Mouse (Mus musculus) heart, adult 11 months (tissue): ENCODE measurements at regions not wholly inside any gene's neighbourhood (a gene's known extent, or its start where the extent isn't known, plus 50 kb on each side); places are given as distances from the start of the nearest gene placed in this dataset.

Experiments used
- DNase-seq: peaks from one replicate; pipeline ENCODE4 v3.0.0; 2022

GRCm38 (mm10) chr13:101555371-101555874, 212.6 kb downstream of the Pik3r1 start:
- DNase-seq: peak; percentile 84

GRCm38 (mm10) chr13:101553131-101553549, 214.9 kb downstream of the Pik3r1 start:
- DNase-seq: peak; percentile 91

GRCm38 (mm10) chr13:101552451-101552850, 215.6 kb downstream of the Pik3r1 start:
- peak; percentile 76 for DNase-seq

DNA sequence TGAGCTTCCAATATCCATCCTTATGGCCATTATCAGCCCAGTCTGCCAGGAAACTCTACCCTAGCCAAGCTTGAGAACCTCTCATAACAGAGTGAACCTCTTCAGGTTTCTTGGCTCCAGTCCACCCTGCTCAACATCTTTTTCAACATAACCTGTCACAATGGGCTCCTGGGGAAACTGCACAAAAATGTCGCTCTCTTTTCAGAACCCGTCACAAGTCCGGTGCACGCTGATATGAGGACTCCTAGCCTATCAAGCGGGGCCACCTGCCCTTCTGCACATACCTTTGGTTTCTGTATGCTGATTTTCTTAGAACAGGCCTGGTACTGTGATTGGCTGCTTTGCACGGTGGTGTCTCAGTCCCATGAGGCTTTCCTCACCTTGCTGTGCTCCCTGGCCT, 216.9 kb downstream of the Pik3r1 start:
- peak; percentile 80 for DNase-seq

DNA sequence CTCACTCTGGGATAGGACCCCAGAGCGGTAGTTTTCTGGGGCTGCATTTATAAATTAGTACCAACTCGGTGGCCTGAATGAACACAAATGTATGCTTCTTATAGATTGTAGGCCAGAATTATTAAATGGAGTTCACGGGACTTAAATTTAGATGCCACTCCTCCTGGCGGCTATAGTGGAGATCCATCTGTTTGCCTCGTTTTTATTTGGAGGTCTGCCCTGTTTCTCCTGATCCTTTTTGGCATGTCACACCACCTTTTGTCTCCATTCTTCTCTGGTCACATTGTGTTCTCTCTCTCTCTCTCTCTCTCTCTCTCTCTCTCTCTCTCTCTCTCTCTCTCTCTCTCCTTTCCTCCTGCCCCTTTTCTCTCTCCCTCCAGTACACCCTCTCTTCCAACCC, 217.5 kb downstream of the Pik3r1 start:
- DNase-seq: no peak

GRCm38 (mm10) chr13:101547887-101548286, 220.1 kb downstream of the Pik3r1 start:
- DNase-seq: peak; percentile 55

DNA sequence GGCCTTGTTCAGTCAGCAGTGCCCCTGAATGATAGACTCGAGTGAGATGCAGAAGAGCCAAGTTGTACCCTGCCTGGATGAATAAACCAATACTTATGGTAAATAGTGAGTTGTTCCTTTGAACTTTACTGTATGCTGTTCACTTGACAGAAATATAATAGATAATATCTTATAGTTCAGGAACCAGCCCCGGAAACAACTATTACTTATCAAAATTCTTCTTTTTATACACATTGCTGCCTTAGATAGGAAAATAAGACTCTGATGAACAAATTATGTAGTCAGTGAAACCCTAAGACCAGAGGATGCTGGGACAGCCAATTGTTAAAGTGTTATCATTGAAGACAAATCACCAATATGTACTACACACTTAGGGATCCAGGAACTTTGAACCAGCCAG, 220.7 kb downstream of the Pik3r1 start:
- DNase-seq: no peak

DNA sequence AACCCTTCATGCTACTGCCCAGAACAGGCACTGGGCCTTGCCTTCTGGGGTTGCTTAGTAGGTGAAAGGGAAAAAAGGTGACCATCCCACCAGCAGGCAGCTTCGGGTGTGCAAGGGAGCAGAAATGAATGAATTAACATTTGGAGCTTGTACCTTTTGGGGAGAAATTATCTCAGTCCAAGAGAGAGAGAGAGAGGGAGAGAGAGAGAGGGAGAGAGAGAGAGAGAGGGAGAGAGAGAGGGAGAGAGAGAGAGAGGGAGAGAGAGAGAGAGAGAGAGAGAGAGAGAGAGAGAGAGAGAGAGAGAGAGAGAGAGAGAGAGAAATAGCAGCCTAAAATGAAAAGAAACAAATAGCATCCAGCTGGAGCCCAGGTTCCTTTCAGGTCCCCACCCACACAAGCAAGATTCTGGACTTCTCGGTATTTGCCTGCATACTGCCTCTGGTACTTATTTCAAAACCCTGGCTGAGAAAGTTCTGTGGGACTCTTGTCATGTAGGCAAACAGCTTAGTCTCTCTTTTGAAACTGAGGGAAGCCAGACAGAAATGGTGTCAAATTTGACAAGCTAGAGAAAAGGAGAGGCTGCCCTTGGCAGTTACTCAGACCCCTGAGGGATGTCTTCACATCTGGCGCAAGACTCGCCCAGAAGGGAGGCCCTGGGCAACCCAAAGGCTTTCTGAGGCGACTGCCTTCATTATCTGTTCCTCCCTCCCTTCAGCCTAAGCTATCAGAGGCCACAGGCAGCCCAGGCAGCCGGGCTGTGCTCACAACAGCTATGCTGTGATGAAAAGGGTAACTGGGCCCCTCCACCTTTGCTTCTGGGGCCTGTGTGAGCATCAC, 222.5 kb downstream of the Pik3r1 start:
- DNase-seq: peak; percentile 94

DNA sequence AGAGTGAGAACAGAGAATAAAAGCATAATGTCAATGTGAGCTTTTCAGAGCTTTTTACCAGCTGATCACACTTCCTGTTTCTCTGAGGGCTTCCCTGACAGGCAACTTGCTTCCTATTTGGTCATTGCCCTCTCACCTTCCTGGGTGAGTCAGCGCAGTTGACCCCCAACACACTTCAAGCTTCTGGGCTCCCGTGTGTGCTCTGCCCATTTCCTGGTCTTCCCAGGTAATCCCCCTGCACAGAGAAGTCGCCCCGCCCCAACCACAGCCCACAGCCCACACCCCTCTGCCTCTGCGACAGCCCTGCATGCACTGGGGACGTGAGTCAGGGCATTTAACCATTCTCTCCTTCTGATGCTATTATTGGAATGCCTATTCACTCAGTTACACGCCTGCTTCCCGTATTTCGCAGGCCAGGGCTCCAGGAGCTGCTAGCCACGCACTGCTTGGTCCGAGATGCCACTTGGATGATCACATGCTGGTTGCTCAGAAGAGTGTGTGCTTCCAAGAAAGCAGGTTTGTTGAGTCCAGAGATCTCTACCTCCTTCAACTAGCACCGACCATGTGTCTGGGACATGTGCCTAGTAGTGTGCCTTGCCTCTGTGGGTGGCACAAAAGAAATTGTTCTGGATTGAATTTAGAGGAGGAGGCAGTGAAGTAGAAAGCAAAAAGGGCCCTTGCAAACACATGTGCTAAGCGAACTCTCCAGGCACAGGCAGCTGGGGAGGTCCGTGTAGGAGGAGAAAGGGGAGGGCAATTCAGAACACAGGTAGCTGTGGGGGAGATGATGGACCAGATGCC, 227.4 kb downstream of the Pik3r1 start:
- DNase-seq: no peak

GRCm38 (mm10) chr13:101538110-101538509, 229.9 kb downstream of the Pik3r1 start:
- DNase-seq: peak; percentile 44

DNA sequence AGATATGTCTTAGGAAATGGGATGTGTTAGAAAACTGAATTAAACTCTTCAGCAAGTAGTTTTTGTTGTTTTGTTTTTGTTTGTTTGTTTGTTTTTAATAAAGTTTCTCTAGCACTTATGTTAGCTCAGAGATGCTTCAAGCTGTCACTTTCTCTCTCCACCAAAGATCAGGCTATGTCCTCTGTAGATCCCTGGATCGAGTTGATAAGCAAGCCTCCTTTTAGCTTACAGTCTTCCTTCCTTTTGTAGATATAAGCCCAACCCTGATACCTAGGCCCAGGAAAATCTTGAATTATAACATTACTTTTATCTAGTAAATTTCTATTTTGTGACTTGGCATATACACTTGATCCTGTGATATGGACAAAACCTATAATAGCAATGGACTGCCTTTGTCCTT, 232.0 kb downstream of the Pik3r1 start:
- no peak for DNase-seq

DNA sequence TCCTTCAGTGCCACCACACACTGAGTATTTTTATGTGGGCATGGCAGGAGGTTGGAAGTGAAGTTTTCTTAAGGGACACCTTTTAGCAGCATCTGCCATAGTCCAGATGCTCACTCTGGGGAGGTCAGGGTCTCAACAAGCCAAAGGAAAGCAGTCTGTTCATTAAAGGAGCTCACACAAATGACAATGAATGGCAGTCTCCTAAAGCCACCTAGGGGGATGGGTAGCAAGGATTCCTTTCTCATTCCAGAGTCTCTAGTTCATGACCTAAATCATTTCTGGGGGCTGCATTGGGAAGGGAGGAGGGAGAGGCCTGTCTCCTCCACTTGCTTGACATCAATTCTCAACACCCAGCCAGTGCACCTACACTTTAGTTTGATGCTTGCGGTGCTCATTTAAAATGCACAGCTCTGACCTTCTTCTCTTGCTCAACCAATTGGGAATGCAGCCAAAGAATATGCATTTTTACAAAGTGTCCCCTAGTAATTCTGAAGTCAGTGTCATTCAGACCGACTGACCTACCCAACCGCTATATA, 232.6 kb downstream of the Pik3r1 start:
- DNase-seq: peak; percentile 58

DNA sequence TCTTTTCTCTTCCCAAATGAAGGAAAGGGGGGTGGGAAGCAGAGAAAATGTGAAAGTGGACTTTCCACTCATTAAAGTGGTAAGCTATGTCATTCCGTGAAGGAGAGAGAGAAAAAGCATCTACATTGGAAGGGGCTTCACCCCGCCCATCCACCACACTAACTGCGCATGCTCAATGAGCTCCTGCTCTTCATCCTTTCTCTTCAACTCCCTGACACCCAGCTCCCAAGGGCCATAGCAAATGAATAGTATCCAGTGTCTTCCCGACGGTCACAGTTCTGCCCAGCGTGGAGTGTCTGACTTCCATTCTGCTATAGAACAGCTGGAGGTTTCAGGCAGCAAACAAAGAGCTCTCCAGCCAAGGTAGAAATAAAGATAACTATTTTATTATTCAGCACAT, 233.5 kb downstream of the Pik3r1 start:
- no peak for DNase-seq

DNA sequence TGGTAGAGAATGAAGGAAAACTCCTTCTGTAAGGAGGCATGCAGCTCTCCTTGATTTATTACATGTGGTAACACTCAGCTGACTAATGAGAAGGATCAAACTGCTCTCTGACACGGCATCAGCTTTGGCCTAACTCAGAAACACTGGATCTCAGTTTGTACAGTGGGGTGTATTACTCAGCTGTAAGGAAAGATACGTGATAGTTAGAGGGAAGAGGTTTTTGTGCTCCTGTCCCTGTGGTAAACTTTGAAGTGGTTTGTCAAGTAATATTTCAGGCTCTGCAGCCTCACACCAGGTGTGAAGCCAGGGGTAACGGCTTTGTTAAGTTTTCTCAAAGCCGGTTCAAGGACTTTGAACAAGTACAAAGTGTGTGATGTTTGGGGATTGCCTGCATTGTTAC, 235.1 kb downstream of the Pik3r1 start:
- peak; percentile 37 for DNase-seq

GRCm38 (mm10) chr13:101527691-101528090, 240.3 kb downstream of the Pik3r1 start:
- no peak for DNase-seq

GRCm38 (mm10) chr13:101524781-101525180, 243.2 kb downstream of the Pik3r1 start:
- DNase-seq: no peak

GRCm38 (mm10) chr13:101524223-101524622, 243.8 kb downstream of the Pik3r1 start:
- no peak for DNase-seq

DNA sequence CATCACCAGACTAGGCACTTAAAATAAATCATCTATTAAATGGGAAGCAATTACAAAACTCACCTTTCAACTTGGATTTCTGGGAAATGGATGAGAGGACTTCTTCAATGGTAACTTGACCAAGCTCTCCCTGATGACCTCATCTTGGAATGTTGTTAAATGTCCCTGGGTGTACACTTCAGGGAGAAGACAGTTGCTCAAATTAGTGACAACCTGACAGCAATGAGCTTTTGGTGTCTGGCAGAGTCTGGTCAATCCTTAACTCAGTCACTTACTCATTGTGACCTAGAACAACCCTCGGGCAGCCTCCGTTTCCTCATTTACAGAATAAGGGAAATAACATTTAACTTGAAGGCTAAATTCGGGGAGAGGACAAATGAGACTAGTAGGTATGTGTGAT, 244.5 kb downstream of the Pik3r1 start:
- no peak for DNase-seq

- DNase-seq: no peak
These were observed 245.4 kb downstream of the Pik3r1 start for GRCm38 (mm10) chr13:101522597-101522996.

DNA sequence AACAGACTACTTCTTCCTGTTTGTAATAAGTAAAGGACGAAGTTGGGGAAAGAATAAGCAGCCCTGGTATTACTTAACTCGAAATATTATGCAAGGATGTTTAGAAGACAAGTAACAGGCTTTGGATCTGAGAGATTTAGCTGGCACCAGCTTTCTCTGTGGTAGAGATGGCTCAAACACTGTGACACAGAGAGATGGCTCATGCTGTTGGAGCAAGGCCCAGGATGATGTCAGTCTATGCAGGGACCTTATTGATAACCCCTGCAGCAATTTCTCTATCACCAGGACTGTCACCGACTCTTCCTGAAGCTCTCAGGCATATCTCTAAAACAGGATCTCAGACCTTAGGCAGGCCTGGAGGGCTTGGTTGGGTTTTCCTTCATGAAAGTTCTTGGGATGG, 254.7 kb downstream of the Pik3r1 start:
- DNase-seq: peak; percentile 93

GRCm38 (mm10) chr13:101509946-101510345, 258.1 kb downstream of the Pik3r1 start:
- DNase-seq: no peak

DNA sequence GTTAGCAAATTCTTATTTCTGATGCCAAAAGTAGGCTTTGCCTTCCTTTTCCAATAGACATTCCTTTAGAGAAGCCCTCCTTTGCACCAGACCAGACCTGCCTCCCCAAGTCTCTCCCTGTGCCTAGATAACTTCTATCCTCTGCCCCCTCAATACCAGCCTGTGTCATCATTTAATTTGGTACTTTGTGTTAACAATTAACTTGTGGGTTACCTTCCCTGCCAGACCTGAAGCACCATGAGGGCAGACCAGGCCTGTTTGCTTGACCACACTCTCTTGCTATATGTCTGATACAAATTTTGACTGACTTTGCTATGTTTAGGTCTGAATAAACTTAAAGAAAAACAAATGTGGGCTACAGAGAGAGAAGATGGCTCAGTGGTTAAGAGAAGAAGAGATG, 259.7 kb downstream of the Pik3r1 start:
- DNase-seq: no peak

DNA sequence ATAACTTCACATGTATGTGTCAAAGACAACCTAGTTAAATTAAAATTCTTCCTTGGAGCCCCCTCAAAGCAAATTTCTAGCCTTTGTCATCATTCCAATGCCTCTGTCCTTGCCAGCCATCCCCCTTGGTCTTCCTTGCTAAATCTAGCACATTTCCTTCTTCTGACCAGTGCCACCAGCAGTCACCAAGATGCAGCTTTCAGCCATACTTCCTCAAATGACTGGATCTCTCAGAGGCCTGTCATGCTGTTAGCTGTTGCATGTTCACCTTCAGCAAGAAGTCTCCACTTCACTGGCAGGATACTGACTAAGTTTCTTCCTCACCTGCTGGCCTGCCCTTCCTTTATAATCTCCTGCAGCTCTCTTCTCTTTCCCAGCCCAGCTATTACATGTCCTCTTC, 261.3 kb downstream of the Pik3r1 start:
- no peak for DNase-seq

DNA sequence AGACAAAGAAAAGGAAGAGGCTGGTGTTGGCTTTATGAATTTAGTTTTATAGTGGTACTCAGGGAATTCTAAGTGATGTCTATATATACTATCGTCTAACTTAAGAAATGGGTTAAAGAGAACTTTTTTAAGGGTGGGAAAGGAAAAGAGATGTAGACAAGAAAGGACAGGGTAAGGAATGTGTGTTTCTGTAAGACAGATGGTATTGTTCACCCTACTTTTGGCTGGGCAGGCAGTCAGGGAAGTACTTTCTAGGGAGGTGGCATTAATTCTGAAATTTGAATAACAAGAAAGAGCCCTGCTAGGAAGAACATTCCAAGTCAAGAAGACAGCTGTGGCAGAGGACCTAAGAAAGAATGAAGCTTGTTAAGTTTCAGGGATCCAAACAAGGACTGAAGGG, 263.0 kb downstream of the Pik3r1 start:
- DNase-seq: no peak
